Mouse (Mus musculus) liver, embryonic 14.5 days (tissue): ENCODE measurements around the gene Mrrf.

Experiments used
- CTCF ChIP-seq: IDR thresholded peaks from 2 replicates; pipeline ENCODE4 v1.5.1; 2016; ENCODE audit warnings: antibody characterized with exemption, low read depth, control low read depth
- EP300 ChIP-seq: IDR thresholded peaks from 2 replicates; pipeline ENCODE4 v1.6.1; 2016; ENCODE audit warnings: antibody characterized with exemption, low read depth

DNA sequence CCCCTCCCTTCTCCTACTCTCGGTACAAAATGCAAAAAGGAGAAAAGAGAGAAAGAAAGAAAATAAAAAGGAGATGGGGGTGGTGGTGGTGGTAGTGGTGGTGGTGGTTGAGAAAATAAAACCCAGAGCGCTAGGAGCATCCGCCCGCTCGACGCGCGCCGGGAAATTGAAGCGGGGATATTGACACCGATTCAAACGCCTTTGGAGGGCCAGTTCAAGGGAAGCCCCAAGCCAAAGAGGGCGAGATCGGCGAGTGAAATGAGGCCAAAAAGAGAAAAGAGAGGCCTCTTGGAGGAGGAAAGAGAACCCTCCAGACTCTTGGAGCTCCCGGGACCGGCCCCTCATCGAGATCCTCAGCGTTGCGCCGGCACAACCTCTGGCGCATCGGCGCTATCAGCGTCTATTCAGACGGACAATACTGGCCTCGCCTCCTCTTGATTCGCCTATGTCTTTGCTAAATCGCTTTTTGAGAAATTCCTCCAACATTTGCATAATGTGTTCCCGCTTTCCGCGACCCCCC lies 31.7 kb upstream of the Mrrf start:
- TF ChIP-seq CTCF (no peak), EP300 (no peak)
